Mouse (Mus musculus) G1E (cell line): ENCODE measurements around the gene Srgap3.

Experiments
- CTCF ChIP-seq: IDR thresholded peaks from 2 replicates; pipeline ENCODE4 v1.5.1; 2012; ENCODE audit warnings: low read depth, low read length, inconsistent platforms, mixed read lengths
- GATA1 ChIP-seq: IDR thresholded peaks from 2 replicates; pipeline ENCODE4 v1.6.1; 2012; ENCODE audit warnings: borderline replicate concordance, low read length, inconsistent platforms, mixed read lengths

- TF ChIP-seq CTCF (no peak), GATA1 (no peak)
Measured at GRCm38 (mm10) chr6:112861351-112862297, 85.4 kb downstream of the Srgap3 start.
